Comparison of ENCODE assay signal across 9 mouse cellular contexts in the genomic region with DNA sequence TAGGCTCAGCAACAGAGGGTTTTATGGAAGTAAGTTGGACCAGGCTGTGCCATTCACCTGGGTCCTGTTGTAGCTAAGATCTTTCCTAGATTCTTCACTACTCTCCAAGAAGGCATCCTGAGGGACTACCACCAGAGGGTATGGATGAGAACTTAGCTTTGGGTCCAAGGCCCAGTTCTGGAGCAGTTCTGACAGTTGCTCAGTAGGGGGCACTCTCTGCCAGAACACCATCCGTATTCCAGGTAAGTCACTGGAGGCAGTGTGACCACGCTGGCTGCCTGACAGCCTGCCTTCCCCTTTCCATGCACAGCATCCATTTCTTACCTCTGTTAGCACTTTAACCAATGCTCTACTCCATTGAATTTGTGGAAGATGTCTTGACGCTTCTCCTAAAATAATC.
DNase-seq lines count a peak whose midpoint lies in the region; ATAC-seq and TF ChIP-seq lines count a peak whose summit lies in the region.
"Had no signal": no experiment of that assay in that cellular context is flagged by ENCODE, and none has a peak within 500 bp of the region (broad histone marks: within the 10 kb centered on the region; RNA-seq: fewer than 3 reads in every experiment).

No protein-coding gene starts in this region.

- no peak overlapping the region for H3K27ac ChIP-seq in kidney, postnatal 0 days
- H3K27ac ChIP-seq in liver, embryonic 14.5 days, result no peak overlapping the region
- H3K27ac ChIP-seq: embryonic facial prominence, embryonic 13.5 days had no signal

- no peak overlapping the region for H3K4me3 ChIP-seq in kidney, postnatal 0 days (replicated peaks; ENCODE audit: low read depth, low read length)
- no peak overlapping the region for H3K4me3 ChIP-seq in liver, embryonic 14.5 days (ENCODE audit: insufficient read depth in 1 of 2, low read depth in 2 of 2, low read length in 2 of 2)
- H3K4me3 ChIP-seq: embryonic facial prominence, embryonic 13.5 days had no signal

- DNase-seq in 3T3-L1 (ENCODE audit: low read depth, low spot score), result peak; percentile 80
- peak; percentile 77 for DNase-seq in NIH3T3 (ENCODE audit: low read depth)
- peak; percentile 82 to 85 for DNase-seq in cerebellum, postnatal 10 days
- peak; percentile 36 for DNase-seq in gastrocnemius, postnatal 10 days
- peak; percentile 78 for DNase-seq in kidney, postnatal 0 days (ENCODE audit: low spot score)
- DNase-seq in liver, embryonic 14.5 days (ENCODE audit: low read depth in 3 of 3, low spot score in 3 of 3), result peak in 1 of 3 experiments; percentile 16
- DNase-seq in ovary, postnatal 36 days (ENCODE audit: low spot score), result peak; percentile 67
- peak; percentile 27 to 37 for DNase-seq in thymus, postnatal 36 days

- H3K4me1 ChIP-seq in kidney, postnatal 0 days (replicated peaks; ENCODE audit: insufficient read depth, low read length), result no peaks in the 10 kb centered on the region
- H3K4me1 ChIP-seq in liver, embryonic 14.5 days (replicated peaks; ENCODE audit: control insufficient read depth in 2 of 2, insufficient read depth in 2 of 2, low read length in 1 of 2), result no peaks in the 10 kb centered on the region
- H3K4me1 ChIP-seq: embryonic facial prominence, embryonic 13.5 days had no signal

- 13% methylated on average over 3 of the region's 3 CpGs for WGBS in kidney, postnatal 0 days
- 16% methylated on average over 3 of the region's 3 CpGs for WGBS in liver, embryonic 14.5 days (ENCODE audit: insufficient replicate concordance)

- peak; percentile 65; the same call in 1 of the 2 replicates for ATAC-seq in kidney, postnatal 0 days (replicated peaks; ENCODE audit: low FRiP score, low read depth)
- ATAC-seq in liver, embryonic 14.5 days (ENCODE audit: insufficient read depth), result no peak

- H3K27me3 ChIP-seq in kidney, postnatal 0 days (ENCODE audit: insufficient read depth, low read length), result no peaks in the 10 kb centered on the region
- no peaks in the 10 kb centered on the region for H3K27me3 ChIP-seq in liver, embryonic 14.5 days (ENCODE audit: control insufficient read depth, insufficient read depth, low read length)
- H3K27me3 ChIP-seq: embryonic facial prominence, embryonic 13.5 days had no signal

- H3K9me3 ChIP-seq in kidney, postnatal 0 days (replicated peaks; ENCODE audit: low read length), result no peaks in the 10 kb centered on the region
- H3K9me3 ChIP-seq in liver, embryonic 14.5 days (ENCODE audit: control insufficient read depth, low read length), result no peaks in the 10 kb centered on the region
- H3K9me3 ChIP-seq: embryonic facial prominence, embryonic 13.5 days had no signal

- TF ChIP-seq CTCF in kidney, postnatal 0 days (IDR thresholded peaks at IDR 0.05; ENCODE audit: low read depth), result peak; percentile 94
- TF ChIP-seq CTCF in liver, embryonic 14.5 days (IDR thresholded peaks at IDR 0.05; ENCODE audit: low read depth), result peak; percentile 76

- TF ChIP-seq EP300 in liver, embryonic 14.5 days (IDR thresholded peaks at IDR 0.05; ENCODE audit: low read depth), result no peak

- H3K36me3 ChIP-seq in kidney, postnatal 0 days (ENCODE audit: insufficient read depth, low read length), result no peaks in the 10 kb centered on the region
- H3K36me3 ChIP-seq in liver, embryonic 14.5 days (replicated peaks; ENCODE audit: control insufficient read depth, insufficient read depth, low read depth), result no peaks in the 10 kb centered on the region
- H3K36me3 ChIP-seq: embryonic facial prominence, embryonic 13.5 days had no signal

- H3K9ac ChIP-seq in kidney, postnatal 0 days (ENCODE audit: low read depth, low read length), result no peak overlapping the region
- no peak overlapping the region for H3K9ac ChIP-seq in liver, embryonic 14.5 days (replicated peaks)
- H3K9ac ChIP-seq: embryonic facial prominence, embryonic 13.5 days had no signal

- no peak overlapping the region for H3K4me2 ChIP-seq in kidney, postnatal 0 days (ENCODE audit: low read length)
- no peak overlapping the region for H3K4me2 ChIP-seq in liver, embryonic 14.5 days (ENCODE audit: low read depth)
- H3K4me2 ChIP-seq: embryonic facial prominence, embryonic 13.5 days had no signal
